In the genomic region with DNA sequence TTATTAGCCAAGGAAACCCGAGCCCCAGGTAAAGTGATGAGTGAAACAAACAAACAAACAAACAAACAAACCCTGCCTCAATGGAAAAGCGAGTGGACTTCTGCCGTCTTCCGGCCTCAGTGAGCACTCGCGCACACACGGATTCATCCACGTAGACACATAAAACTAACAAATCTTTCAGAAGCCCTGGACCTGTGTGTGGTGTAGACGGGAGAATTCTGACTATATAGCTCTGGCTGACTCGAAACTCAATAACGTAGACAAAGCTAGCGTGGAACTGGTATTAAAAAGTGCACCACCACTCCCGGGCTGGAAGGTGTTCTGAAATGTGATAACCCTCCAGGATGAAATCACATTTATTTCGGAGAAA, we compare ENCODE assay signal across 8 mouse cellular contexts. TPM values are rescaled to one million over a fixed set of nuclear protein-coding genes. Genes with fewer than 3 reads are reported as not detected.
DNase-seq lines count a peak whose midpoint lies in the region; ATAC-seq lines count a peak whose summit lies in the region.

No protein-coding gene starts in this region.

- no peaks in the 10 kb centered on the region for H3K27me3 ChIP-seq in midbrain, embryonic 12.5 days

- ATAC-seq in frontal cortex, adult (ENCODE audit: low TSS enrichment): peak; percentile 82
- ATAC-seq in inflammation-experienced regulatory T-cells, adult 6 months: peak; percentile 33
- ATAC-seq in midbrain, embryonic 12.5 days (ENCODE audit: low FRiP score, low read depth): peak; percentile 70; the same call in 1 of the 2 replicates

- H3K9ac ChIP-seq in midbrain, embryonic 12.5 days (replicated peaks): peak overlapping the region; percentile 72

- no peaks in the 10 kb centered on the region for H3K9me3 ChIP-seq in midbrain, embryonic 12.5 days

- no peaks in the 10 kb centered on the region for H3K36me3 ChIP-seq in midbrain, embryonic 12.5 days

- peak overlapping the region; percentile 86 for H3K4me3 ChIP-seq in midbrain, embryonic 12.5 days

- H3K4me2 ChIP-seq in midbrain, embryonic 12.5 days (replicated peaks): peak overlapping the region; percentile 84

- no peak overlapping the region; the same call in 1 of the 2 replicates for H3K27ac ChIP-seq in midbrain, embryonic 12.5 days (replicated peaks)

- peaks cover 21% of the 10 kb centered on the region for H3K4me1 ChIP-seq in midbrain, embryonic 12.5 days

- WGBS in midbrain, embryonic 12.5 days: 1% methylated on average over 14 of the region's 14 CpGs

- DNase-seq in frontal cortex, postnatal 14 days (ENCODE audit: low spot score in 2 of 2): no peak
- peak; percentile 48 for DNase-seq in thymus, postnatal 4 days
- no peak for DNase-seq in thymus, postnatal 25 days
- no peak for DNase-seq in frontal cortex, postnatal 10 days (ENCODE audit: low spot score in 2 of 2)
- no peak for DNase-seq in right cerebral cortex, adult 18-20 months

RNA-seq across cellular contexts. Expression of gene Zfp472, which starts 0.4 kb away (rescaled TPM):
- 10 to 100 TPM; 23.9 to 28.3 (median 25.7) TPM for polyA plus RNA-seq in inflammation-experienced regulatory T-cells, adult 6 months (2017; shearing (Covaris generic))
- polyA plus RNA-seq in midbrain, embryonic 12.5 days (2016; fragmentation: Nextera tagmentation; extraction: Ambion mirVana): 10.8 and 11.1 TPM in 2 replicates

RNA-seq across cellular contexts. Expression of gene Cyp4f13, which starts 18.0 kb away (rescaled TPM):
- polyA plus RNA-seq in inflammation-experienced regulatory T-cells, adult 6 months (2017; shearing (Covaris generic)): 10 to 100 TPM; 14.5 to 83.3 (median 55.8) TPM
- polyA plus RNA-seq in midbrain, embryonic 12.5 days (2016; fragmentation: Nextera tagmentation; extraction: Ambion mirVana): 5.5 and 5.9 TPM in 2 replicates

RNA-seq across cellular contexts. Expression of gene Zfp952, which starts 27.7 kb away (rescaled TPM):
- 10 to 100 TPM; 14.5 to 20.2 (median 17.4) TPM for polyA plus RNA-seq in inflammation-experienced regulatory T-cells, adult 6 months (2017; shearing (Covaris generic))
- 18.9 and 19.0 TPM in 2 replicates for polyA plus RNA-seq in midbrain, embryonic 12.5 days (2016; fragmentation: Nextera tagmentation; extraction: Ambion mirVana)

RNA-seq across cellular contexts. Expression of gene Cyp4f14, which starts 48.1 kb away (rescaled TPM):
- polyA plus RNA-seq in inflammation-experienced regulatory T-cells, adult 6 months (2017; shearing (Covaris generic)): not detected
- polyA plus RNA-seq in midbrain, embryonic 12.5 days (2016; fragmentation: Nextera tagmentation; extraction: Ambion mirVana): not detected in 2 replicates
